Mouse (Mus musculus) forebrain, embryonic 12.5 days (tissue): ENCODE measurements around the gene Sco2. TPM values are rescaled to one million over a fixed set of nuclear protein-coding genes. Genes with fewer than 3 reads are reported as not detected.

ENCODE experiments used
- ATAC-seq: fragments of 200-750 bp; cut with Nextera tagmentation; 2 replicates; pipeline ENCODE4 v1.8.0; 2017; ENCODE audit warnings: moderate TSS enrichment; ENCODE audit not compliant: low FRiP score
- H3K27ac ChIP-seq: fragments of 300-500 bp; sonication (generic); 2 replicates; pipeline ENCODE4 v1.5.1; 2016; ENCODE audit warnings: mild to moderate bottlenecking
- H3K27me3 ChIP-seq: fragments of 300-500 bp; sonication (generic); 2 replicates; pipeline ENCODE4 v1.6.1; 2016; ENCODE audit warnings: mild to moderate bottlenecking
- H3K36me3 ChIP-seq: fragments of 300-500 bp; sonication (generic); replicated peaks from 2 replicates; pipeline ENCODE4 v1.6.1; 2016; ENCODE audit warnings: mild to moderate bottlenecking
- H3K4me1 ChIP-seq: fragments of 300-500 bp; sonication (generic); 2 replicates; pipeline ENCODE4 v1.6.1; 2016
- H3K4me2 ChIP-seq: fragments of 300-500 bp; sonication (generic); 2 replicates; pipeline ENCODE4 v1.6.1; 2016; ENCODE audit warnings: mild to moderate bottlenecking, moderate library complexity
- H3K4me3 ChIP-seq: fragments of 300-500 bp; sonication (generic); replicated peaks from 2 replicates; pipeline ENCODE4 v1.5.1; 2016; ENCODE audit warnings: mild to moderate bottlenecking
- H3K9ac ChIP-seq: fragments of 300-500 bp; sonication (generic); 2 replicates; pipeline ENCODE4 v1.6.1; 2016; ENCODE audit warnings: mild to moderate bottlenecking
- H3K9me3 ChIP-seq: fragments of 300-500 bp; sonication (generic); 2 replicates; pipeline ENCODE4 v1.6.1; 2016
- WGBS: fragments of 180-500 bp; shearing (Covaris S2); methylation state at CpG from one replicate; pipeline ENCODE4 v1.1.7; 2016; 5-methylcytosine and 5-hydroxymethylcytosine counted together
- polyA plus RNA-seq: library from polyadenylated mRNA; unstranded; fragments of >200 nt; fragmentation: Nextera tagmentation; extraction: Ambion mirVana; gene quantifications from 2 replicates; pipeline ENCODE4 v1.2.1, GENCODE M21; 2016

Sco2 gene
- polyA plus RNA-seq, 1 experiment from 2014 or later: 4.7 TPM

GRCm38 (mm10) chr15:89341678-89342077 is 32.0 kb downstream of the Sco2 start:
- no peaks in the 10 kb centered on the region for H3K4me1 ChIP-seq
- H3K27me3 ChIP-seq: no peaks in the 10 kb centered on the region
- no peak overlapping the region for H3K27ac ChIP-seq
- H3K9me3 ChIP-seq: no peaks in the 10 kb centered on the region
- no peak overlapping the region for H3K9ac ChIP-seq
- no peak overlapping the region for H3K4me3 ChIP-seq
- no peak overlapping the region for H3K4me2 ChIP-seq
- H3K36me3 ChIP-seq: no peaks in the 10 kb centered on the region
- ATAC-seq: no peak
- WGBS: 36% methylated on average over 1 of the region's 1 CpGs

GRCm38 (mm10) chr15:89340136-89340535 is 33.5 kb downstream of the Sco2 start:
- no peak for ATAC-seq

GRCm38 (mm10) chr15:89339696-89340095 is 34.0 kb downstream of the Sco2 start:
- ATAC-seq: no peak
- Histone ChIP-seq H3K27ac (no peak overlapping the region), H3K27me3 (no peaks in the 10 kb centered on the region), H3K4me3 (no peak overlapping the region), H3K4me2 (no peak overlapping the region), H3K9ac (no peak overlapping the region), H3K9me3 (no peaks in the 10 kb centered on the region), H3K4me1 (no peaks in the 10 kb centered on the region), H3K36me3 (no peaks in the 10 kb centered on the region)
- WGBS: 85% methylated on average over 2 of the region's 2 CpGs

More at GRCm38 (mm10) chr15:89340136-89340535, 33.5 kb downstream of the Sco2 start:
- no peak overlapping the region for H3K9ac ChIP-seq
- no peak overlapping the region for H3K27ac ChIP-seq
- no peak overlapping the region for H3K4me2 ChIP-seq
- H3K36me3 ChIP-seq: no peaks in the 10 kb centered on the region
- no peak overlapping the region for H3K4me3 ChIP-seq
- no peaks in the 10 kb centered on the region for H3K9me3 ChIP-seq
- no peaks in the 10 kb centered on the region for H3K27me3 ChIP-seq
- no peaks in the 10 kb centered on the region for H3K4me1 ChIP-seq
- WGBS: 89% methylated on average over 3 of the region's 3 CpGs

GRCm38 (mm10) chr15:89336422-89336821 is 37.2 kb downstream of the Sco2 start:
- H3K9me3 ChIP-seq: no peaks in the 10 kb centered on the region
- H3K36me3 ChIP-seq: no peaks in the 10 kb centered on the region
- H3K4me1 ChIP-seq: no peaks in the 10 kb centered on the region
- H3K27ac ChIP-seq: no peak overlapping the region
- H3K9ac ChIP-seq: no peak overlapping the region
- no peak overlapping the region for H3K4me3 ChIP-seq
- 86% methylated on average over 14 of the region's 14 CpGs for WGBS
- H3K27me3 ChIP-seq: no peaks in the 10 kb centered on the region
- H3K4me2 ChIP-seq: no peak overlapping the region
- no peak for ATAC-seq

- H3K27ac ChIP-seq: no peak overlapping the region
- no peaks in the 10 kb centered on the region for H3K9me3 ChIP-seq
- ATAC-seq: no peak
- no peaks in the 10 kb centered on the region for H3K4me1 ChIP-seq
- H3K4me3 ChIP-seq: no peak overlapping the region
- WGBS: 85% methylated on average over 17 of the region's 17 CpGs
- H3K4me2 ChIP-seq: no peak overlapping the region
- no peaks in the 10 kb centered on the region for H3K27me3 ChIP-seq
- H3K9ac ChIP-seq: no peak overlapping the region
- no peaks in the 10 kb centered on the region for H3K36me3 ChIP-seq
These were observed 38.7 kb downstream of the Sco2 start for GRCm38 (mm10) chr15:89334774-89335537.

- ATAC-seq: no peak
- 90% methylated on average over 7 of the region's 7 CpGs for WGBS
- no peak within 1 kb of the TSS for H3K9ac ChIP-seq
- H3K4me2 ChIP-seq: no peak within 1 kb of the TSS
- no peaks in the 10 kb centered on the region for H3K36me3 ChIP-seq
- no peak within 1 kb of the TSS for H3K4me3 ChIP-seq
- no peaks in the 10 kb centered on the region for H3K9me3 ChIP-seq
- H3K27ac ChIP-seq: no peak within 1 kb of the TSS
- no peaks in the 10 kb centered on the region for H3K27me3 ChIP-seq
- no peaks in the 10 kb centered on the region for H3K4me1 ChIP-seq
These were observed 39.4 kb downstream of the Sco2 start, which contains the start of gene Miox for GRCm38 (mm10) chr15:89334271-89334670. TSS of gene Miox (plus strand) at chr15:89334398.

- Histone ChIP-seq H3K27me3 (peaks cover 22% of the 10 kb centered on the region), H3K36me3 (no peaks in the 10 kb centered on the region), H3K4me2 (no peak overlapping the region), H3K9ac (no peak overlapping the region), H3K4me1 (peaks cover 9% of the 10 kb centered on the region; the same call in 1 of the 2 replicates), H3K9me3 (no peaks in the 10 kb centered on the region), H3K27ac (no peak overlapping the region), H3K4me3 (no peak overlapping the region)
- 73% methylated on average over 5 of the region's 5 CpGs for WGBS
- ATAC-seq: no peak
These were observed 47.2 kb downstream of the Sco2 start for GRCm38 (mm10) chr15:89326441-89326840.

GRCm38 (mm10) chr15:89323656-89324055 is 50.0 kb downstream of the Sco2 start:
- Histone ChIP-seq H3K27me3 (peaks cover 30% of the 10 kb centered on the region), H3K4me2 (no peak overlapping the region), H3K4me3 (no peak overlapping the region), H3K4me1 (peaks cover 9% of the 10 kb centered on the region; the same call in 1 of the 2 replicates), H3K27ac (no peak overlapping the region), H3K9ac (no peak overlapping the region), H3K36me3 (no peaks in the 10 kb centered on the region), H3K9me3 (no peaks in the 10 kb centered on the region)
- ATAC-seq: no peak
- 89% methylated on average over 4 of the region's 4 CpGs for WGBS

GRCm38 (mm10) chr15:89322670-89323522 is 50.8 kb downstream of the Sco2 start, which contains the start of gene Adm2:
TSS of gene Adm2 (plus strand) at chr15:89322720.
- Histone ChIP-seq H3K4me1 (peaks cover 9% of the 10 kb centered on the region; the same call in 1 of the 2 replicates), H3K27ac (no peak within 1 kb of the TSS), H3K9ac (no peak within 1 kb of the TSS), H3K9me3 (no peaks in the 10 kb centered on the region), H3K27me3 (peaks cover 30% of the 10 kb centered on the region), H3K4me2 (peak within 1 kb of the TSS; percentile 38), H3K36me3 (no peaks in the 10 kb centered on the region), H3K4me3 (no peak within 1 kb of the TSS)
- ATAC-seq: no peak
- 10% methylated on average over 26 of the region's 26 CpGs for WGBS

Other genes with a start within 250 kb of the Sco2 start
- 20.5 TPM in 2 replicates for gene Hdac10, start 245.1 kb downstream of the Sco2 start, polyA plus RNA-seq
- 14.2 and 16.7 TPM in 2 replicates for gene Mapk12, start 233.1 kb downstream of the Sco2 start, polyA plus RNA-seq
- 46.9 and 47.4 TPM in 2 replicates for gene Mapk11, start 224.2 kb downstream of the Sco2 start, polyA plus RNA-seq
- 174 and 182 TPM in 2 replicates for gene Plxnb2, start 193.1 kb downstream of the Sco2 start, polyA plus RNA-seq
- 38.8 and 44.0 TPM in 2 replicates for gene Dennd6b, start 177.3 kb downstream of the Sco2 start, polyA plus RNA-seq
- 47.1 and 57.2 TPM in 2 replicates for gene Ppp6r2, start 162.3 kb downstream of the Sco2 start, polyA plus RNA-seq
- 82.5 and 88.9 TPM in 2 replicates for gene Sbf1, start 58.5 kb downstream of the Sco2 start, polyA plus RNA-seq
- not detected in 2 replicates for gene Adm2, start 51.1 kb downstream of the Sco2 start, polyA plus RNA-seq
- not detected in 2 replicates for gene Miox, start 39.4 kb downstream of the Sco2 start, polyA plus RNA-seq
- 45.6 and 47.0 TPM in 2 replicates for gene Lmf2, start 18.2 kb downstream of the Sco2 start, polyA plus RNA-seq
- 186 and 191 TPM in 2 replicates for gene Ncaph2, start 18.1 kb downstream of the Sco2 start, polyA plus RNA-seq
- 1.1 and 1.4 TPM in 2 replicates for gene Tymp, start 3.2 kb upstream of the Sco2 start, polyA plus RNA-seq
- 1.1 TPM in 2 replicates for gene Odf3b, start 5.4 kb upstream of the Sco2 start, polyA plus RNA-seq
- not detected in 2 replicates for gene Klhdc7b, start 11.1 kb upstream of the Sco2 start, polyA plus RNA-seq
- not detected in 2 replicates for gene Syce3, start 36.7 kb upstream of the Sco2 start, polyA plus RNA-seq
- 0.67 and 0.70 TPM in 2 replicates for gene Cpt1b, start 52.0 kb upstream of the Sco2 start, polyA plus RNA-seq
- gene C730034F03Rik, start 55.7 kb upstream of the Sco2 start, polyA plus RNA-seq: 3.8 and 5.0 TPM in 2 replicates
- gene Gm44502, start 55.9 kb upstream of the Sco2 start, polyA plus RNA-seq: 0.27 TPM in 1 of 2 replicates, not detected in the other
- 58.8 and 62.6 TPM in 2 replicates for gene Chkb, start 56.1 kb upstream of the Sco2 start, polyA plus RNA-seq
- gene Mapk8ip2, start 80.1 kb upstream of the Sco2 start, polyA plus RNA-seq: 44.1 and 51.6 TPM in 2 replicates
- gene Arsa, start 103.6 kb upstream of the Sco2 start, polyA plus RNA-seq: 12.5 and 13.6 TPM in 2 replicates
- gene Shank3, start 125.8 kb upstream of the Sco2 start, polyA plus RNA-seq: 7.9 and 8.8 TPM in 2 replicates
- gene Acr, start 194.5 kb upstream of the Sco2 start, polyA plus RNA-seq: 1.5 and 1.7 TPM in 2 replicates
- gene Rabl2, start 218.1 kb upstream of the Sco2 start, polyA plus RNA-seq: 60.7 and 62.8 TPM in 2 replicates